In genomic region chr17:71179551-71180309, GRCm38 (mm10) we compare ENCODE assay signal across 12 mouse cellular contexts.
"Had no signal": no experiment of that assay in that cellular context is flagged by ENCODE, and none has a peak within 500 bp of the region (broad histone marks: within the 10 kb centered on the region; RNA-seq: fewer than 3 reads in every experiment).

No protein-coding gene starts in this region.

- H3K27me3 ChIP-seq: liver, embryonic 13.5 days; neural tube, embryonic 15.5 days had no signal

- H3K36me3 ChIP-seq: limb, embryonic 10.5 days; liver, embryonic 13.5 days; midbrain, embryonic 13.5 days; neural tube, embryonic 15.5 days had no signal

- DNase-seq: kidney, adult 11 months; kidney, postnatal 36 days; liver, embryonic 13.5 days; lung, adult 2 months; thymus, postnatal 4 days had no signal

- H3K4me2 ChIP-seq: liver, embryonic 13.5 days; midbrain, embryonic 13.5 days; neural tube, embryonic 15.5 days had no signal

- H3K4me3 ChIP-seq: left cerebral cortex, adult 2 months; limb, embryonic 10.5 days; liver, embryonic 13.5 days; midbrain, embryonic 13.5 days; myocyte; neural tube, embryonic 15.5 days had no signal

- H3K9me3 ChIP-seq: limb, embryonic 10.5 days; liver, embryonic 13.5 days; midbrain, embryonic 13.5 days; neural tube, embryonic 15.5 days had no signal

- ATAC-seq: lung, postnatal 0 days; midbrain, embryonic 13.5 days had no signal

- H3K27ac ChIP-seq: left cerebral cortex, adult 2 months; limb, embryonic 10.5 days; midbrain, embryonic 13.5 days; neural tube, embryonic 15.5 days; stomach, postnatal 0 days had no signal

- H3K9ac ChIP-seq: liver, embryonic 13.5 days; midbrain, embryonic 13.5 days; neural tube, embryonic 15.5 days had no signal
